Mouse (Mus musculus) adrenal gland, adult 18-20 months (tissue): ENCODE measurements around the gene Npas1. TPM values are rescaled to one million over a fixed set of nuclear protein-coding genes. Genes with fewer than 3 reads are reported as not detected.

Source experiments
- DNase-seq, 2 experiments: peaks; one replicate each; pipeline ENCODE4 v3.0.0; 2021 to 2022; ENCODE audit warnings: low spot score in 2 of 2
- total RNA-seq, 2 experiments: library from RNA; stranded (reverse); gene quantifications; 1 replicate in 1 of 2; 2 replicates in 1 of 2; pipeline ENCODE4 v1.2.3; 2021

Npas1 gene
- total RNA-seq, 2 experiments from 2014 or later: not detected

DNA sequence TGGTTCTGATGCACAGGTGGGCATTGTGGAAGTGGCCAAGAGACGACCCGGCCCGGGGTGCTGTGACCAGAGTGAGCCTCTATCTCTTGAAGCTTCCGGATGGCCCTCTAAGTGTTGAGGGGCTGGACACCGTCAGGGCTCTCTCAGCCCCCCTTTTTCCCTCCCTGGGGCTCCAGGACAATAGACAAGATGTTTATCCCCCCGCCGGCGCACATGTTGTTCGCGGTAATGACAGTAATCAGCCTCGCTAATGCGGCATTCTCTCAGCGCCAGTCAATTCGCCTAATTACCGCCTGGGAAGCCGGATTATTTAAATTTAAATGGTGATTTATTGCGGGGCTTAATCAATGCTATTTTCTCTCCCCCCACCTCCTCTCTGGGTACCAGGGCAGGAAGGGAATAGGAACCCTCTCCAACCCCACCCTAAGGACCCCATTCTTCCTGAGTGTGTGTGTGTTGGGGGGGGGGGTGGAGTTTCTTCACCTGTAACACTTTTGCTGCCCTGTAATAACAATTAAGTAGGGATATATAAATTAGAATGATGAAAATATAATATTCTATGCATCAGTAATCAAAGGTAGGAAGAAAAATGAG lies 5.3 kb downstream of the Npas1 start:
- no peak for DNase-seq

DNA sequence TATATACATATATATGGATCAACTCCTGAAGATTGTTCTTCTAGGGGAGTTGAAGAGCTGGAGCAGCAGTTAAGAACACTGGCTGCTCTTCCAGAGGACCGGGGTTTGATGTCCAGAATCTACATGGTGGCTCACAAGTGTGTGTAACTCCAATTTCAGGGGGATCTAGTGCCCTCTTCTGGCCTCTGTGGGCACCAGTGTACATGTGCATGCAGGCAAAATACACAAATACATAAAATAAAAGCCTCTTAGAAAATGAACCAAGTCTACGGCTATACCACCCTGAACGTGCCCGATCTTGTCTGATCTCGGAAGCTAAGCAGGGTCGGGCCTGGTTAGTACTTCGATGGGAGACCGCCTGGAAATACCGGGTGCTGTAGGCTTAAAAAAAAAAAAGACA lies 6.0 kb downstream of the Npas1 start:
- no peak for DNase-seq

DNA sequence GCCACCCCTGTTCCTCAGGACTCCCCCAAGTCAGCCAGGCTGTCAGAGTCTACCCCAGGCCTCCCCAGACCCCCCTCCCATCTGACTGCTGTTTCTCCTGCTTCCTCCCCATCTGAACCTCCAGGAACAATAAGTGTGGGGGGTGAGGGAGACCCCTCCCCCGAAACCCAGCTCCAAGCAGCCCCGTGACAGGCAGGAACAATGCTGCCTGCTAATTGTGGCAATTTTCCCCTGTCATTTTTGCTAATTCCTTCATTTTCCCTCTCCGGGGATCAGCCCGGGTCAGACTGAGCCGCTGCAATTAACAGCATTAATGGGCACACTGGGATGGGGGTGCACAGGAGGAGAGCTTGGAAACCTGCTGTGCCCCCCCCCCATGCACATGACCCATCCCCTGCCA lies 9.4 kb downstream of the Npas1 start:
- DNase-seq: no peak

DNA sequence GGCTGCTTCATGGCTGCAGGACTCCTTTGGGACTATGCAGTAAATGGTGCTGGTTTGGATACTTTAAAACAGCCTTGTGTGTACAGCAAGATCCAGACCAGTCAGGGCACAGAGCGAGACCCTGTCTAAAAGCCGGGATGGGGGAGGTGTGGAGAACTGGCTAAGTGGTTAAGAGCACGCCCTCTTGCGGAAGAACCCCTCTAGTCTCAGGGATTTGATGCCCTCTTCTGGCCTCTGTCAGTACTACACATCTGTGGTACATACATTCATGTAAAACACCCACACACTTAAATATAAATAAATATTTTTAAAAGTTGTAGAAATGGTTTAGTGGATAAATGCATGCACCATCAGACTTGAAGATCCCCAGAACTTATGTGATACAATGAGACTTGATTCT lies 11.0 kb downstream of the Npas1 start:
- no peak for DNase-seq

DNA sequence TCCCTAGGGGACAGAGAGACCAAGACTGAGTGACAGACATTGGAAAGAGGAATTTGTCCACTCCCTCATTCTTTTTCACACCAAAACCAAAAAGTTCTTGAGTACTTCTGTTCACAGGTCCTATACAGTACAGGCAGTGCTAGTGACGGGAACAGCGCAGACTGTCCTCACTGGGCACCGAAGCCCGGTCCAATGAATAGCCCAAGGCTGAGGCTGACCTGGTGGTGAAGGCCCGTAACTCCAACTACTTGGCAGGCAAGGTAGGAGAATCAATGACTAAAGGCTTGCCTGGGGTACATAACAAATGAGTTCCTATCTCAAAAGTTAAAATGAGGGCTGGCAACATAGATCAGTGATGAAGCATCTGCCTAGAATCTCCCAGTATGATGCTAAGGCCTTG lies 12.0 kb downstream of the Npas1 start:
- DNase-seq: no peak

DNA sequence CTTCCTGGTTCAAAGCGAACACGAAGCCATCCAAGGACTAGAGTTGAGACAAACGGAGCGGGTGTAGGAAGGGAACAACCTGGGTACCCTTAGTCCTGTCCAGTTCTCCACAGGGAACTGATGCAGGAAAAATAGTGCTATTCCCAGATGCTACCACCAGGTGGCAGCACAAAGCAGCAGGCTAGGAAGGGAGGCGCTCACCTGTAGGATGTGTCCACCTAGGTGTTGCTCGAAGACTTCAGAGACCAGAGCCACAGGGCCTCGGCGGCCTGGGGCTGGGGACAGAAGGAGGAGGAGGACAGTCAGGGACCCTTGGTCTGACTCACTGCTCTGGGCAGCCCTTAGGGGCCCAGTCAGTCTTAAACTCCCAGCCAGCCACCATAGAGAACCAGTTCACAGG lies 12.4 kb downstream of the Npas1 start:
- DNase-seq: peak; percentile 77 to 78

DNA sequence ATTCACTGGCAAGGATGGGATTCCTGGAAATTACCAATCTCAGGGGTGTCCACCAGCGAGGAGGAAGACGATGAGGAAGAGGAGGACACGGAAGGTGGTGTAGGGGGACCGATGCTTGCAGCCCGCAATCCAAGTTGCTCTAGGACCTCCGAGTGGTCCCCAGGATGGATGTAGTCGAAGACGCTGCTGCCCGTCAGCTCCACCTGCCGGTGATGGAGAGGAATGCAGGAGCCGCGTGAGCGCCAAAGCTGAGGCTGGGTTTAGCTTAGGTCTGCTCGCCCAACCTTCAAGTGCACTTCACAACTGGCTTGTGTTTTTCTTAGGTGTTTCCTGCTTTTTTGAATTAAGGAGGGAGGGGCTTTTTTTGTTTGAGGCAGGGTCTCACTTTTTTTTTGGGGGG lies 14.3 kb downstream of the Npas1 start:
- peak; percentile 79 to 85 for DNase-seq

DNA sequence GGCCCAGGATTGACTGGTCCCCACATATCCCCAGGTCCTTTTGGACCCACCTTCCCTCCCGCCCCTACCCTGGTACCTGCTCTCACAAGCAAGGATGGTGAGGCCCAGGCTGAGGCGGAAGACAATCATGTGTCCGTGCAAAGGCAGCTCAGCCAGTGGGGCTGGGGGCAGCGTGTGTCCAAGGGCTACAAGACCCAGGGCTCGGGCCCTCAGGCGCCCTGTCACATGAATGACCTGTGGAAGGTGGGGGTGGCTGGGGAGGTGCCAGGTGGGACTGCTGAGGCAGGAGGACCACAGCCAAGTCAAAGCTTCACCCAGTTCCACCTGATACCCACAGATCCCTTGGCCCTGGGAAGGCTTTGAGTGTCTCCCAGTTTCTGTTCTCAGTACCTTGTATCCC lies 15.8 kb downstream of the Npas1 start:
- no peak for DNase-seq

DNA sequence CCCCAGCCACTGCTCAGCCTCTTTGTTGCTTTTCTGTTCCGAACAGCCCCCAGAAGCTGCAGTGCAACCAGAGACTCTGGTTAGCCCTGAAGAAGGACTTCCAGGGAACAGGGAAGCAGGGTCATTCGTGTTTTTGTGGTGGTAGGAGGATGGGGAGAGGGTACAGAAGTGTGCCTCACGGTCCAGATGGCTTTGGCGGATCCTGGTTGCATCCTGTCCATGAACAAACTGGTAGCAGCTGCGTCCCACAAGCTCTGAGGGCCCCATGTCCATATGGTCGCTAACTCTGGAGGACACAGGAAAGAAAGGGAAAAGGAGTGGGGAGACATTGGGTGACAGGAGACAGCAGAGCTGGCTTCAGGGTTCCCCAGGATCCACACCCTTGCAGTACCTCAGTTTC lies 16.4 kb downstream of the Npas1 start:
- DNase-seq: no peak

DNA sequence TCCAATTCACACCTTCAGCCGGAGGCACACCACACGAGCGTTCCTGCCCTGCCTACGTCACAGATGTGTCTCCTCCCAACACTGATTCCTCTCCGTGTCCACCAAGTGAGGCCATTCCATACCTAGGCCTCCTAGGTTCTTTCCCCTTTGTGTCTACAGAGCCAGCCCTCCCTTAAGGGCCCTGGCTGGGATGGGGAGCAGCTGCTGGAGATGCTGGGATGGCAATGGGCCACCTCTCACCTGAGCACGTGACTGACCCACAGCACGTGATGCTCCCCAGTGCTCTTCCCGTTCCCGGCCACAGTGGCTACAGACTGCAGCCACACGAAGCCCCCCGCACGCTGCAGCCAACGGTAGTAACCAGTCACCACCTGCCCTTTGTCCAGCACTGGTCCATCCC lies 17.0 kb downstream of the Npas1 start:
- DNase-seq: no peak

DNA sequence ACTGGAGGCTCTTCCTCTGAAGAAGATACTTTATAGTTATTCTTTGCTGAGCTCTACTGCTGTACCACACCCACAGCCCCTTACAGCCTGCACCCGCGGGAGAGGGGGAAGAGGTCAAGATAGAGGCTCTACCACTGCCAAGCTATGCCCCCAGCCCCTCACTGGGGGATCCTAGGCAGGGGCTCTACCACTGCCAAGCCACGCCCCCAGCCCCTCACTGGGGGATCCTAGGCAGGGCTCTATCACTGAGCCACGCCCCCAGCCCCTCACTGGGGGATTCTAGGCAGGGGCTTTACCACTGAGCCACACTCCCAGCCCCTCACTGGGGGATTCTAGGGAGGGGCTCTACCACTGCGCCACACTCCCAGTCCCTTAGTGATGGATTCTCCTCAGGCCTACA lies 21.2 kb downstream of the Npas1 start:
- DNase-seq: no peak

DNA sequence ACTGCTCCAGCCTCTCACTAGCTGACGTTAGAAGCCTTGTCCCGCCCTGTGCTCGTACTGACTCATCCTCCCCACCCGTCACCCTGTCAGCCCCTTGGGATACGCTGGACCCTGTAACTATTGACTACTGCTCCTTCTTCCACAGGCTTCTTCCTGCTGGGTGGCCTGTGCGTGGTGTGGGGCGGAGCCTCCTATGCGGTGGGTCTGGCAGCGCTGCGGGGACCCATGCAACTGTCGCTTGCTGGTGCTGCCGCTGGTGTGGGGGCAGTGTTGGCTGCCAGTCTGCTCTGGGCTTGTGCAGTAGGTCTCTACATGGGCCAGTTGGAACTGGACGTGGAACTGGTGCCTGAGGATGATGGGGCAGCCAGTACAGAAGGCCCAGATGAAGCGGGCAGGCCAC lies 22.5 kb downstream of the Npas1 start:
- no peak for DNase-seq

DNA sequence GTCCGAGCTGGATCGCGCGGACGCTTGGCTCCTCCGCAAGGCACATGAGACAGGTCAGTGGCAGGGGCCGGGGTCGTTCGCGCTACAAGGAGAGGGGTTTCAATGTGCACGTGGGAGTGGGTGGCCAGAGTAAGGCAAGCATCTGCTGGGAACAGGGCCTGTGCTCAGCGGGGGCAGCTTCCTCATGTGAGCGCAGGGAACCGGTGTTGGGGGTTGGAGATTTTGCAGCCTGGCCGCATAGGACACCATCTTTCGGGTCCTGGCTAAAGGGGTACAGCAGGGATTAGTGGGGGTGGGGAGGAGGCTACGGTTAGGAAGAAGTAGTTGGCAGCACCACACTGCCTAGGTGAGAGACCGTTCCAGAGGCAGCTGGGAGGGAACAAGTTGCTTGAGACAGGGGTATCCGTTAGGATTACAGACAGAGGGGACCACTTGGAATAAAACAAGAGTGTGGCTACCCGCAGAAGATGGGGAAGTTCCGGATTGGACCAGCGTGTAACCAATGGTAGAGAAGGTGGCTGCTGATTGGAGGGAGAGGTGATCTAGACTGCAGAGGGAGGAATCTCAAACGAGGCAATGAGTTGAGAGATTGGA lies 24.3 kb downstream of the Npas1 start:
- DNase-seq: peak in 1 of 2 experiments; percentile 36

DNA sequence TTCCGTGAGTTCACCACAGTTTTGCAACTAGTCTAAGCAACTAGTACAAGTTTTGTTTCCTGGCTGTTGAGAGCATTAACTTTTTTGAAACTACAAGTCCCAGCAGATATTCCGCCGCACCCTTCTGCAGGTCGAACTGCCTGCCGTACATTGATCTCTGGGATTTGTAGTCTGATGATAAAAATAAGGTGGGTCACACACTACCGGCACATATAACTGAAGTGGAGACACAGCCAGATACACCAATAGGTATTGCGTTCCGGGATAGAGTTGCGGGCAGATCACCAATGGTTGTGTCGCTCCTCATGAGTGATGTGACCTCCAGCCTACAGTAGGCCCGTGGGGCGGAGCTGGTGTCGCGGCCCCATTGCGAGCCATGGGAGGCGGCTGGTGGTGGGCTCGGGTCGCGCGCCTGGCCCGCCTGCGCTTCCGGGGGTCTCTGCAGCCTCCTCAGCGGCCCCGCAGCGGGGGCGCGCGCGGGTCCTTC lies 24.9 kb downstream of the Npas1 start, which contains the start of gene Tmem160:
Gene Tmem160 (plus strand): TSS at position 193 of the 487 bp plus-strand sequence.
- DNase-seq: peak; percentile 75

DNA sequence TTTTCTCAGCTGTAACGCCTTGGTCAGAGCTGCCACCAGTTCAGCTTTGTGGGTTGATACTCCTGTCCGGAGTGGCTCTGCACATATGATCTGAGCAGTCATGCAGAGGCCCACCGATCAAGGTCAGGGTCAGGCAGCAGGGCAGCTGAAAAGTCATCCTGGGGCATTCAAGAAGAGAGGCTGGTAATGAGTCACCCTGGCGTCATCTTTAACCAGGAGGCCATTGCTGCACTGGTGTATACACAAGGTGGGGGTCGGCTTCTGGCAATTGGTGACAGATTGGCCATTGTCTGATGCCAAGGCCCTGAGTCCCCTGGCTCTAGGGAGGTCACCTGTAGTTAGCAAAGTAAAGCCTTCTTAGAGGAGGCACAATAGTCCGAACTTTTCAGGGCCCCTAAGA lies 25.9 kb downstream of the Npas1 start:
- DNase-seq: peak in 1 of 2 experiments; percentile 54

DNA sequence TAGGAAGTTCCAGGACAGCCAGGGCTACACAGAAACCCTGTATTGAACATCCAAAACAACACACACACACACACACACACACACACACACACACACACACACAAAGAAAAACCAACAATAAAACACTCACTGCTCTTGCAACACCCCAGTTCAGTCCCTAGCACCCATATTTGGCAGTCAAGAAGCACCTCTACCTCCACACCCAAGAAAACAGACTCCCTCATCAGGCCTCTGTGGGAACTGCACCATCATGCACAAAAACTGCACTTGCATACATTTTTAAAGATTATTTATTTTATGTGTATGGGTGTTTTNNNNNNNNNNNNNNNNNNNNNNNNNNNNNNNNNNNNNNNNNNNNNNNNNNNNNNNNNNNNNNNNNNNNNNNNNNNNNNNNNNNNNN lies 36.3 kb downstream of the Npas1 start:
- DNase-seq: no peak

DNA sequence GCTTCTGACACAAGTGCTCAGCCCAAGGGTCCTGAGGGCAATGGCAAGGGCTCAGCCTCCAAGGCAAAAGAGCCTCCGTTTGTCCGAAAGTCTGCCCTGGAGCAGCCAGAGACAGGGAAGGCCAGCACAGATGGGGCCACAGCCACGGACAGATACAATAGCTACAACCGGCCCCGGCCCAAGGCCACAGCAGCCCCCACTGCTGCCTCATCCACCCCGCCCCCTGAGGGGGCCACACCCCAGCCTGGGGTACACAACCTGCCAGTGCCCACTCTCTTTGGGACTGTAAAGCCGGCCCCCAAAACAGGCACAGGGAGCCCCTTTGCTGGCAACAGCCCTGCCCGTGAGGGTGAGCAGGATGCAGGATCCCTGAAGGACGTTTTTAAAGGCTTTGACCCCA lies 42.4 kb downstream of the Npas1 start:
- no peak for DNase-seq

DNA sequence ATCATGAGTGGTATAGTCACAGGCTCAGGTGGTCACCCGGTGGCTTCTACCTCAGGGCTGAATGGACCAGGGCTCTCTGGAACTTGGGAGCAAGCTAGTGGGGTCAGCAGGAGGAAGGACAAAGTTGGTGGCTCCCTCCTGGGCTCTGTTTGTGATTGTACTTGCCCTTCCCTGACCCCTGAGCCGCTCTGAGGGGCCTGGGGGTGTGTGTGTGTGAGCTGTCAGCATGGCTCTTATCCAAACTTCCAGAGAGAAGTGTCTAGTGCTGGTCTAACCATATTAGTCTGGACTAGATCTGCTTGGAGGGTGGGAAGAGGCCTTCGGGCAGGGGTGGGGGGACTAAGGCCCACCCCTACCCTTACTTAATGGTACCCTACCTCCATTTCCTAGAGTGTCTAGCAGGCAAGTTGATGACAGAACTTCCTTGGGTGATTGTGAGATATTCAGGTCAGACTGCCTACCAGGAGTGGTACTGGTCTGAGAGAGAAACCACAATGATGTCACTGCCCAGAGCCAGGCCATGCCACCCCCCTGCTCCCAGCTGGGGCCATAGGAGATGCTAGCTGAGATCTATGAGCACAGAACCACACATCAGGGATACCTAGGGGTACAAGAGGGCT lies 44.1 kb downstream of the Npas1 start:
- DNase-seq: no peak

DNA sequence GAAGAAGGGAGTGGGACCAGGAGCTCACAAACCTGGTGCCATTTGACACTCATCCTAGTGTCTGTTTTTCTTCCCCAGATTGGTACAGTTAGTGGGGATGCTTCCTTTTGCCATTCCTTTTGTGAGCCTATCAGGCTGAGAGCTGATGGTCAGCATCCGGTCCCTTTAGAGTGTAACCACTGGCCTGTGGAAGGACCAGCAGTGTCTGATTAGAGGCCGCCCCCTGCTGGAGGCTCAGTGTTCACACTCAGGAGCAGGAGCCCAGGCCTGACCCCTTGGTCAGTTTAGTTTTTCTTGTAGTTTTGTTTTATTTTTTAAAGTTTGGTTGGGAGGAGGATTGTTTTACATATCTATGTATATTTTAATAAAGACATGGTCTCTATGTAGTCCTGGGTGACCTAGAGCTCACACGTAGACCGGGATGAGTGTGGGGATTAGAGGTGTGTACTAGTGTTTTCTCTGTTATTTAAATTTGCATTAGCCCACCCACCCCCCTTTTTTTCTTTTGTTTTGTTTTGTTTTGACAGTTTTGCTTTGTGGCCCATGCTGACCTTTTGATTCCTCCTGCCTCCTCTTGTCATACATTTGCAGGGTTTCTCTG lies 51.3 kb downstream of the Npas1 start:
- peak; percentile 76 to 88 for DNase-seq

DNA sequence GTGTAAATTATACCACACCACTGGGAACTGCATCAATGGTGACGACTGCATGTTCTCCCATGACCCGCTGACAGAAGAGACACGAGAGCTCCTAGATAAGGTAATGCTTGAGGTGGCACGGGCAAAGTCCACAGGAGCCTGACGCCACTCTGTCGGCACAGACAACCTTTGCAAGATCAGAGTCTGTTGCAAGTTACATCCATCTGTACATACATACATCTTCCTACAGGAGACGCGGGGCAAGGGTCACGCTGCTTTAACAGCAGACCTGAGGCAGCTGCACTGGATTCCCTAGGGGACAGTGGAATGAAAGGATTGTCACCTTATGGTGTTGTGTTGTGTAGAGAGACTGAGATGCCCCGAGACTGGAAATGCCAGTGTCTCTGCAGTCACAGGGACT lies 51.8 kb downstream of the Npas1 start:
- DNase-seq: no peak

DNA sequence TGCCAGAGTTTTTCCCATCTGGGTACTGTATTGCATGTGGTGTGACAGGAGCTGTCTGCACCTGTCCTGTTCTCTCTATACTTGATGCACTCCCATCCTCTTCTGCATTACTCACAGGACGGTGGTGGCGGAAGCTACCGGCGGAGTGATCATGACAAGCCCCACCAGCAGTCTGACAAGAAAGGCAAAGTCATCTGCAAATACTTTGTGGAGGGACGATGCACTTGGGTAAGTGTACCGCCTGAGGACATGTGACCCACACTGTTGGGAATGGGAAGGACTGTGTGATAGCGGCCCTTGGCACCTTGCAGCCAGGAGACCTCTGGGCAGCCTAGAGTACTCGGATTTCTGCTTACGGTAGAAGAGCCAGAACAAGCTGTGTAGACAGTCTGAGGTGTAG lies 53.8 kb downstream of the Npas1 start:
- DNase-seq: no peak

DNA sequence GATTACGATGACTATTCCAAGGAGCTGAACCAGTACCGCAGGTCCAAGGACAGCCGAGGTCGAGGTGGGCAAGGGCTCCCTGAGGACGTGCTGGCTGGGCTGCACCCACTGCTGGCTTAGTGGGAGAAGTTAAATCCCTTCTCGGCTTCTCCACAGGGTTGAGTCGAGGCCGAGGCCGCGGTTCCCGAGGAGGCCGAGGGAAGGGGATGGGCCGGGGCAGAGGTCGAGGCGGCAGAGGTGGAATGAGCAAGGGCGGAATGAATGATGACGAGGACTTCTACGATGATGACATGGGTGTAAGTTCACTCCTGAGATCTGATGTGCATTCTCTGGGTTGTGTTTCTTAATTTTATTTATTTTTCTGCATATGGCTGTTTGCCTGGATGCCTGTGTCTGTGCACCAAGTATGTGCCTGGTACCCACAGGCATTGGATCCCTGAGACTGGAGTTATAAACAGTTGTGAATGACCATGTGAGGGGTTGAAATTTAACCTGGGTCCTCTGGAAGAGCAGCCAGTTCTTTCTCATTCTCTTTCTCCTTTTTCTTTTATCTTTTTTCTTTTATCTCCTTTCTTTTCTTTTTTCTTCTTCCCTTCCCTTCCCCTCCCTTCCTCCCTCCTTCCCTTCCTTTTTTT lies 55.2 kb downstream of the Npas1 start:
- DNase-seq: no peak
